Mouse (Mus musculus) forebrain, embryonic 15.5 days (tissue): ENCODE data around the gene Vmn1r142. TPM values are rescaled to one million over a fixed set of nuclear protein-coding genes. Genes with fewer than 3 reads are reported as not detected.
"Not testable (repeated sequence)": the region's sequence is repeated elsewhere in the genome, so short reads cannot be mapped to it uniquely, and the experiment has no call there.

Experiments
- ATAC-seq: fragments of 200-750 bp; cut with Nextera tagmentation; replicated peaks from 2 replicates; pipeline ENCODE4 v1.8.0; 2017; ENCODE audit warnings: mild to moderate bottlenecking, moderate TSS enrichment, moderate library complexity
- H3K27ac ChIP-seq: fragments of 300-500 bp; sonication (generic); replicated peaks from 2 replicates; pipeline ENCODE4 v1.5.1; 2015; ENCODE audit warnings: mild to moderate bottlenecking, inconsistent platforms
- H3K27me3 ChIP-seq: fragments of 300-500 bp; sonication (generic); 2 replicates; pipeline ENCODE4 v1.6.1; 2015; ENCODE audit warnings: inconsistent platforms
- H3K36me3 ChIP-seq: fragments of 300-500 bp; sonication (generic); 2 replicates; pipeline ENCODE4 v1.6.1; 2015; ENCODE audit warnings: mild to moderate bottlenecking, inconsistent platforms
- H3K4me1 ChIP-seq: fragments of 300-500 bp; sonication (generic); 2 replicates; pipeline ENCODE4 v1.6.1; 2015; ENCODE audit warnings: inconsistent platforms
- H3K4me2 ChIP-seq: fragments of 300-500 bp; sonication (generic); replicated peaks from 2 replicates; pipeline ENCODE4 v1.6.1; 2015; ENCODE audit warnings: mild to moderate bottlenecking, inconsistent platforms
- H3K4me3 ChIP-seq: fragments of 300-500 bp; sonication (generic); 2 replicates; pipeline ENCODE4 v1.5.1; 2015; ENCODE audit warnings: mild to moderate bottlenecking, inconsistent platforms
- H3K9ac ChIP-seq: fragments of 300-500 bp; sonication (generic); replicated peaks from 2 replicates; pipeline ENCODE4 v1.6.1; 2015; ENCODE audit warnings: mild to moderate bottlenecking, inconsistent platforms
- H3K9me3 ChIP-seq: fragments of 300-500 bp; sonication (generic); 2 replicates; pipeline ENCODE4 v1.6.1; 2016; ENCODE audit warnings: inconsistent platforms
- WGBS: fragments of 180-500 bp; shearing (Covaris S2); methylation state at CpG from one replicate; pipeline ENCODE4 v1.1.7; 2015; ENCODE audit warnings: mixed read lengths; 5-methylcytosine and 5-hydroxymethylcytosine counted together
- polyA plus RNA-seq: library from polyadenylated mRNA; unstranded; fragments of >200 nt; fragmentation: Nextera tagmentation; extraction: Ambion mirVana; gene quantifications from 2 replicates; pipeline ENCODE4 v1.2.1, GENCODE M21; 2015

The Vmn1r142 gene
- polyA plus RNA-seq: not detected in 2 replicates

DNA sequence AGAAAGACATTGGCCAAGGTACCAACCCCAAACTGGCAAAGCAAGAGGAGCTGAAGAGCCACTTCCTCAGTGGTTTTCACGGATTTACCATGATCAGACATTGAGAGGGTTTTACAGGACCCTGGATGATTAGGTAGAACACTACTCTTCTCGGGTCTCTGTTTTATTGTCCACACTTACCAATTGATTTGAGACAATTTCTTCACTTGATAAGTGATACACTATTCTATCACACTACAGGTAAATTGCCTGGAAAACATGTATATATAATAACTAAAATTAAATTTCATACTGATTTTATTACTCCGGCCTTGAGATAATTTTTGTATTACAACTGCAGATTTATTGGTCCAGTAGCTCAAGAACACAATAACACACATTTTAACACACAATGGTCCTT lies at the start of gene Vmn1r142:
TSS of gene Vmn1r142 (minus strand) at position 101 of the 400 bp plus-strand sequence.
- not testable (repeated sequence) for H3K9me3 ChIP-seq, H3K9ac ChIP-seq, H3K4me2 ChIP-seq, H3K27ac ChIP-seq, H3K4me3 ChIP-seq, H3K4me1 ChIP-seq, ATAC-seq, H3K27me3 ChIP-seq, H3K36me3 ChIP-seq
- no CpG with 5 or more reads among the region's 3 CpGs for WGBS

DNA sequence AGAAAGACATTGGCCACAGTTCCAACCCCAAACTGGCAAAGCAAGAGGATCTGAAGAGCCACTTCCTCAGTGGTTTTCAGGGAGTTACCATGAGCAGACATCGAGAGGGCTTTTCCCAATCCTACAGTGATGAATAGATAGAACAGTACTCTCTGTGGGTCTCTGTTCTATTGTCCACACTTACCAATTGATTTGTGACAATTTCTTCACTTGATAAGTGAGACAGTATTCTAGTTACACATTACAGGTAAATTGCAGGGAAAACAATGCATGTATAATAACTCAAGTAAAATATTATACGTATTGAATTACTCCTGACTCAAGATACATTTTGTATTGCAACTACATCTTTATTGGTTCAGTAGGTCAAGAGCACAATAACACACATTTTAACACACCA lies 37.3 kb upstream of the Vmn1r142 start, which contains the start of gene Gm8653:
TSS of gene Gm8653 (minus strand) at position 101 of the 400 bp plus-strand sequence.
- WGBS: no CpG with 5 or more reads among the region's 2 CpGs
- H3K27ac ChIP-seq, ATAC-seq: not testable (repeated sequence)

DNA sequence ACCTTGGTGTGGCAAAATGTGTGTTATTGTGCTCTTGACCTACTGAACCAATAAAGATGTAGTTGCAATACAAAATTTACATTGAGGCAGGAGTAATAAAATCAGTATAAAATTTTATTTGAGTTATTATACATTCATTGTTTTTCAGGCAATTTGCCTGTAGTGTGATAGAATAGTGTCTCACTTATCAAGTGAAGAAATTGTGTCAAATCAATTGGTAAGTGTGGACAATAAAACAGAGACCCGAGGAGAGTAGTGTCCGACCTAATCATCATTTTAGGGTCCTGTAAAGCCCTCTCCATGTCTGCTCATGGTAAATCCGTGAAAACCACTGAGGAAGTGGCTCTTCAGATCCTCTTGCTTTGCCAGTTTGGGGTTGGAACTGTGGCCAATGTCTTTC lies 25.2 kb upstream of the Vmn1r142 start, which contains the start of gene Vmn1r143:
TSS of gene Vmn1r143 (plus strand) at position 301 of the 400 bp plus-strand sequence.
- H3K27me3 ChIP-seq, H3K9ac ChIP-seq, ATAC-seq, H3K4me1 ChIP-seq, H3K4me3 ChIP-seq, H3K9me3 ChIP-seq, H3K27ac ChIP-seq, H3K36me3 ChIP-seq, H3K4me2 ChIP-seq: not testable (repeated sequence)
- no CpG with 5 or more reads among the region's 3 CpGs for WGBS

More for the DNA sequence above, 37.3 kb upstream of the Vmn1r142 start, which contains the start of gene Gm8653:
- not testable (repeated sequence) for H3K27me3 ChIP-seq, H3K9me3 ChIP-seq, H3K4me3 ChIP-seq, H3K4me2 ChIP-seq, H3K4me1 ChIP-seq, H3K9ac ChIP-seq, H3K36me3 ChIP-seq

DNA sequence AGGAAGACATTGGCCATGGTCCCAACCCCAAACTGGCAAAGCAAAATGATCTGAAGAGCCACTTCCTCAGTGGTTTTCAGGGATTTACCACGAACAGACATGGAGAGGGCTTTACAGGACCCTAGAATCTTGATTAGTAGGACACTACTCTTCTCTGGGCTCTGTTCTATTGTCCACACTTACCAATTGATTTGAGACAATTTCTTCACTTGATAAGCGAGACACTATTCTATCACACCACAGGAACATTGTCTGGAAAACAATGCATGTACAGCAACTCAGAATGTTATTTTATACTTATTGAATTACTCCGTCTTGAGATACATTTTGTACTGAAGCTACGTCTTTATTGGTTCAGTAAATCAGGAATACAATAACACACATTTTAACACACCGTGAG lies 29.2 kb downstream of the Vmn1r142 start, which contains the start of gene Gm10666:
TSS of gene Gm10666 (minus strand) at position 101 of the 400 bp plus-strand sequence.
- ATAC-seq, H3K27me3 ChIP-seq, H3K4me2 ChIP-seq, H3K4me3 ChIP-seq, H3K4me1 ChIP-seq, H3K9me3 ChIP-seq, H3K27ac ChIP-seq, H3K9ac ChIP-seq, H3K36me3 ChIP-seq: not testable (repeated sequence)
- WGBS: no CpG with 5 or more reads among the region's 5 CpGs

DNA sequence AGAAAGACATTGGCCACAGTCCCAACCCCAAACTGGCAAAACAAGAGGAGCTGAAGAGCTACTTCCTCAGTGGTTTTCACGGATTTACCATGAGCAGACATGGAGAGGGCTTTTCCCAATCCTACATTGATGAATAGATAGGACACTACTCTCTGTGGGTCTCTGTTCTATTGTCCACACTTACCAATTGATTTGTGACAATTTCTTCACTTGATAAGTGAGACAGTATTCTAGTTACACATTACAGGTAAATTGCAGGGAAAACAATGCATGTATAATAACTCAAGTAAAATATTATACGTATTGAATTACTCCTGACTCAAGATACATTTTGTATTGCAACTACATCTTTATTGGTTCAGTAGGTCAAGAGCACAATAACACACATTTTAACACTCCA lies 45.7 kb downstream of the Vmn1r142 start, which contains the start of gene Gm16451:
TSS of gene Gm16451 (minus strand) at position 101 of the 400 bp plus-strand sequence.
- not testable (repeated sequence) for ATAC-seq, H3K9ac ChIP-seq, H3K4me1 ChIP-seq, H3K27ac ChIP-seq, H3K4me2 ChIP-seq, H3K9me3 ChIP-seq, H3K27me3 ChIP-seq, H3K36me3 ChIP-seq, H3K4me3 ChIP-seq
- WGBS: no CpG with 5 or more reads among the region's 2 CpGs

Other genes with a start within 250 kb of the Vmn1r142 start
- not detected in 2 replicates for gene Gm5891, start 242.7 kb downstream of the Vmn1r142 start, polyA plus RNA-seq
- gene Vmn1r137, start 169.4 kb downstream of the Vmn1r142 start, polyA plus RNA-seq: not detected in 2 replicates
- gene Vmn1r138, start 135.1 kb downstream of the Vmn1r142 start, polyA plus RNA-seq: not detected in 2 replicates
- gene Gm6176, start 107.7 kb downstream of the Vmn1r142 start, polyA plus RNA-seq: not detected in 2 replicates
- gene Vmn1r139, start 95.0 kb downstream of the Vmn1r142 start, polyA plus RNA-seq: not detected in 2 replicates
- not detected in 2 replicates for gene Gm16451, start 45.8 kb downstream of the Vmn1r142 start, polyA plus RNA-seq
- gene Gm10666, start 29.3 kb downstream of the Vmn1r142 start, polyA plus RNA-seq: not detected in 2 replicates
- not detected in 2 replicates for gene Vmn1r143, start 25.3 kb upstream of the Vmn1r142 start, polyA plus RNA-seq
- not detected in 2 replicates for gene Gm8653, start 37.2 kb upstream of the Vmn1r142 start, polyA plus RNA-seq
- gene Gm8453, start 65.4 kb upstream of the Vmn1r142 start, polyA plus RNA-seq: not detected in 2 replicates
- gene Gm4187, start 165.7 kb upstream of the Vmn1r142 start, polyA plus RNA-seq: not detected in 2 replicates
- gene Gm8660, start 207.0 kb upstream of the Vmn1r142 start, polyA plus RNA-seq: not detected in 2 replicates
- not detected in 2 replicates for gene Vmn1r148, start 249.5 kb upstream of the Vmn1r142 start, polyA plus RNA-seq